In the genomic region with DNA sequence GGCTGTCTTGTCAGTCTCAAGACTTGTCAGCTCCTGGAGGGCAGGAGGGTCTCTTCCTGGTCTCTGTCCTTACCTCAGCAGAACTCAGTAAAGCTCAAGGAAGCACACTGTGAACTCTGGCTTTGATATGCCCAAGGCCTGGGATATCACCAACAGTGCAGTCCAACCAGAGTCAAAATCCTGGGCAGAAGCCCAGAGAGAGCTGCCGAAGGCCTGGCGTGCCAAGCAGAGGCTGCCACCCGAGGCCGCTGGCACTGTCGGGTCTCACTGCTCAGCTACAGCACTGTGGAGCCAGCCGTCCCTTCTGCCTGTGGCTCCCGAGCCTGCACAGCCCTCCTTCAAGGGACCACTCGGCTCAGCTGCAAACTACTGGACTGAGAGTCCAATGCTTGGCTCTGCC, we compare ENCODE assay signal across 9 mouse cellular contexts. TPM values are rescaled to one million over a fixed set of nuclear protein-coding genes. Genes with fewer than 3 reads are reported as not detected.
DNase-seq lines count a peak whose midpoint lies in the region; ATAC-seq lines count a peak whose summit lies in the region.
"Had no signal": no experiment of that assay in that cellular context is flagged by ENCODE, and none has a peak within 500 bp of the region (broad histone marks: within the 10 kb centered on the region; RNA-seq: fewer than 3 reads in every experiment).

No protein-coding gene starts in this region.

- no peak for ATAC-seq in heart, embryonic 14.5 days (ENCODE audit: insufficient number of reproducible peaks, insufficient read depth, low FRiP score, low read depth)

- H3K27ac ChIP-seq in heart, embryonic 14.5 days (replicated peaks in 1 of 2; ENCODE audit: control insufficient read depth in 1 of 2, insufficient read depth in 1 of 2, low read depth in 2 of 2, low read length in 2 of 2), result peak overlapping the region; percentile 1 to 76
- H3K27ac ChIP-seq: midbrain, embryonic 12.5 days had no signal

- DNase-seq in layer of hippocampus, postnatal 10 days (ENCODE audit: low spot score in 2 of 2), result peak; percentile 63 to 73
- no peak for DNase-seq in layer of hippocampus, postnatal 25 days (ENCODE audit: extremely low spot score in 1 of 2, low spot score in 1 of 2)
- peak; percentile 75 for DNase-seq in adrenal gland, postnatal 25 days
- peak; percentile 75 for DNase-seq in cerebellum, adult 9-11 months
- no peak for DNase-seq in embryo, embryonic 10.5 days (ENCODE audit: low spot score)
- no peak for DNase-seq in embryo, embryonic 9.5 days (ENCODE audit: extremely low spot score)
- no peak for DNase-seq in retina, embryonic 14.5 days (ENCODE audit: low spot score)

- H3K4me1 ChIP-seq in heart, embryonic 14.5 days (ENCODE audit: control insufficient read depth in 2 of 2, insufficient read depth in 2 of 2, low read length in 2 of 2), result peaks cover 78 to 90% of the 10 kb centered on the region in 2 experiments

- peak overlapping the region; percentile 39; the same call in 1 of the 2 replicates for H3K9ac ChIP-seq in heart, embryonic 14.5 days (ENCODE audit: low read length)
- H3K9ac ChIP-seq: midbrain, embryonic 12.5 days had no signal

- 63% methylated on average over 8 of the region's 8 CpGs for WGBS in heart, embryonic 14.5 days

- H3K27me3 ChIP-seq in heart, embryonic 14.5 days (ENCODE audit: control insufficient read depth, insufficient read depth, low read length), result no peaks in the 10 kb centered on the region
- H3K27me3 ChIP-seq: midbrain, embryonic 12.5 days had no signal

- no peaks in the 10 kb centered on the region for H3K9me3 ChIP-seq in heart, embryonic 14.5 days (ENCODE audit: control insufficient read depth, low read length)
- H3K9me3 ChIP-seq: midbrain, embryonic 12.5 days had no signal

- H3K4me2 ChIP-seq in heart, embryonic 14.5 days (ENCODE audit: low read length), result no peak overlapping the region
- H3K4me2 ChIP-seq: midbrain, embryonic 12.5 days had no signal

- peaks cover 17% of the 10 kb centered on the region for H3K36me3 ChIP-seq in heart, embryonic 14.5 days (ENCODE audit: control insufficient read depth, insufficient read depth, low read length)
- H3K36me3 ChIP-seq: midbrain, embryonic 12.5 days had no signal

- no peak overlapping the region for H3K4me3 ChIP-seq in heart, embryonic 14.5 days (ENCODE audit: control insufficient read depth in 1 of 2, insufficient read depth in 1 of 2, low read depth in 1 of 2, low read length in 2 of 2)
- H3K4me3 ChIP-seq: midbrain, embryonic 12.5 days had no signal

RNA-seq across cellular contexts. Expression of a gene that starts 38.3 kb away (rescaled TPM):
- 100 to 1,000 TPM; 125 to 126 TPM for total RNA-seq in layer of hippocampus, postnatal 10 days (2021)
- total RNA-seq in layer of hippocampus, postnatal 25 days (2021), result 100 to 1,000 TPM; 255 to 312 TPM
- total RNA-seq in adrenal gland, postnatal 25 days (2021), result 62.5 and 83.8 TPM in 2 replicates
- 10.2 and 12.0 TPM in 2 replicates for polyA plus RNA-seq in heart, embryonic 14.5 days (2014; fragmentation: Nextera tagmentation; extraction: Ambion mirVana)

Comparison
In these comparisons a context has a peak if more than half of its experiments do, and no peak if none do; other contexts are left out.
1. DNase-seq: peak in layer of hippocampus, postnatal 10 days (2 of 2), adrenal gland, postnatal 25 days (single experiment) and cerebellum, adult 9-11 months (single experiment); none in layer of hippocampus, postnatal 25 days (0 of 2), embryo, embryonic 10.5 days (single experiment), embryo, embryonic 9.5 days (single experiment) and retina, embryonic 14.5 days (single experiment).